Mouse (Mus musculus): Measurements from ENCODE around the gene Cobll1.

DNA sequence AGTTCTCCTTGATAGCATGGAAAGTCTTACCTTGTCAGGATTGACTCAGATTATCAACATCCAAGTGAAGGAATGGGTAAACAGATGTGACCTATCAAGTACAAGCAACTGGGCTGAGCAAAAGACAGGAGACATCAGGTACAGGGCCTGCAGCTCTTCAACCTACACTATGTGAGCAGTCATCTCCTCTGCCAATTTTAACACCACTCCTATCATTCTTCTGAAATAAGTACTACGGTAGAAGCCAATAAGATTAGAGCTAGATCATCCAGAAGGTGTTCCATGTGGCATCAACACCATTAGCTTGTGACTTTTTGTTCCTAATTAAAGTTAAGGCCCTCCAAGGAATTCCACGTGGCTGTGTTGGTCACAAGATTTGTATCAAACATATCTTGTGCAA is 121.3 kb downstream of the Cobll1 start:
- TF ChIP-seq POLR2A (IDR thresholded peaks at IDR 0.05; ENCODE audit: borderline replicate concordance, control insufficient read depth, low read depth, low read length): no peak
- no peak for TF ChIP-seq CTCF (IDR thresholded peaks at IDR 0.05; ENCODE audit: control insufficient read depth, insufficient read depth, low read length)

Data from bone marrow, adult 2 months (tissue).